Mouse (Mus musculus): ENCODE measurements around the gene Ttc23. TPM values are rescaled to one million over a fixed set of nuclear protein-coding genes. Genes with fewer than 3 reads are reported as not detected.

The Ttc23 gene
- polyA plus RNA-seq, 1 experiment from 2014 or later: 8.4 TPM

DNA sequence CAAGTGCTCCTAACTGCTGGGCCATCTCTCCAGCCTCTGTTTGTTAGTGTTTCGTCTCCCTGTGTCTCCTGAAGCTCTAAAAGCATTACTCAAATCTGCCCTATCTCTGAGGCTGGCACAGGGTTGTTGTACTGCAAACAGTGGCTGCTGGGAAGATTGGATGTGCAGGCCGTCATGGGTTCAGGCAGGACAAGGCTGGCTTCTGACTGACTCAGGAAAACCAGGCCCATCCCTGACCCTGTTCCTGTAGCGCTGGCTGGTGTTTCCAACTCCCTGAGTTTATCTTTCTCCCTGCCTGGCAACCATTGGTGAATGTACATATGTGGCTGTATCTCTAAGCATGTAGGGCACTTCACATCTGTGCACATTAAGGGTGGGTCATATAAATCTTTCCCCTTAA lies 70.3 kb downstream of the Ttc23 start:
- Histone ChIP-seq H3K4me3 (replicated peaks; ENCODE audit: low read length) (no peak overlapping the region), H3K9ac (replicated peaks; ENCODE audit: low read depth, low read length) (no peak overlapping the region), H3K4me2 (ENCODE audit: low read length) (no peak overlapping the region), H3K27ac (ENCODE audit: low read length) (no peak overlapping the region), H3K36me3 (ENCODE audit: control insufficient read depth, insufficient read depth) (peaks cover 4% of the 10 kb centered on the region), H3K9me3 (ENCODE audit: control insufficient read depth, low read length) (peaks cover 3% of the 10 kb centered on the region; the same call in 1 of the 2 replicates), H3K27me3 (replicated peaks; ENCODE audit: control insufficient read depth, insufficient read depth, low read length) (no peaks in the 10 kb centered on the region), H3K4me1 (replicated peaks; ENCODE audit: control insufficient read depth, insufficient read depth, low read length) (peaks cover 14% of the 10 kb centered on the region)
- WGBS: 94% methylated on average over 3 of the region's 3 CpGs
- no peak for ATAC-seq

DNA sequence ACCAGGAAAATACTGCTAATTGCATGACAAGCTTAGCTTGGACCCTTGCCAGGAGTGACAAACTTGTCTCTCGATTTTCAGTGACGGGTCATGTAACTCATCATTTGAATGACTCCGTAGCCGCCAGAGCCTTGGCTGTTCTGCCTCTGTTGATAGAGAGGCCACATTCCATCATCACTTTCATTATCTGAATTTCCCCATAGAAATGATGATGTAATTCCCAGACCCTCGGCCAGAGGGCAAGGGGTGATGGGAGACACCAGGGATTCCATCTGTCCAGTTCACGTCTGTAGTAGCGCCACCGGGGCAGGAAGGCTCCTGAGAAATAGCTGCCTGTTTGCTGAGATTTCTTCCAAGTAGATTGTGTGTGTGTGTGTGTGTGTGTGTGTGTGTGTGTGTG lies 71.6 kb downstream of the Ttc23 start:
- H3K4me1 ChIP-seq (replicated peaks; ENCODE audit: control insufficient read depth, insufficient read depth, low read length): peaks cover 12% of the 10 kb centered on the region
- no peaks in the 10 kb centered on the region for H3K9me3 ChIP-seq (ENCODE audit: control insufficient read depth, low read length)
- no peak overlapping the region for H3K4me3 ChIP-seq (replicated peaks; ENCODE audit: low read length)
- H3K27ac ChIP-seq (ENCODE audit: low read length): no peak overlapping the region
- H3K27me3 ChIP-seq (replicated peaks; ENCODE audit: control insufficient read depth, insufficient read depth, low read length): no peaks in the 10 kb centered on the region
- no peak overlapping the region for H3K9ac ChIP-seq (replicated peaks; ENCODE audit: low read depth, low read length)
- no peak for ATAC-seq
- H3K4me2 ChIP-seq (ENCODE audit: low read length): no peak overlapping the region
- 52% methylated on average over 8 of the region's 8 CpGs for WGBS
- H3K36me3 ChIP-seq (ENCODE audit: control insufficient read depth, insufficient read depth): no peaks in the 10 kb centered on the region

DNA sequence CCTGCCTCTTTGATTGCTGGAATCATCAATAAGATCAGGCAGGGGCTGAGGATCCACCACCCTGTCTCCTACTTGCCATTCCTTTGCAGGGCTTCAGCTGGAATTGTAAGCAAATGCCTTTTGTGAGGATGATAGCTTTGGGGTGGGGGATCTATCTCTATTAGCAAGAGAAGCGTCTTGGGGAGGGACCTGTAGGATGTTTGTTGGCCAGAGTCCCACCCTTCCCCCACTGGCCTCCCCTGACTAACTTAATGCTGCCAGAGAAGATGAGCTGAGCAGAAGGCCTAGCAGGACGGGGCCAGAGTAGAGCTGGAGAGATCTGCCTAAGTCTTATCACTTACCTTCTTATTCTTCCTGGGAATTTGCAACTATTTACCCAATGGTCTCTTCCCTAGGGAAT lies 75.0 kb downstream of the Ttc23 start:
- H3K9me3 ChIP-seq (ENCODE audit: control insufficient read depth, low read length): no peaks in the 10 kb centered on the region
- no peak overlapping the region for H3K27ac ChIP-seq (ENCODE audit: low read length)
- H3K4me3 ChIP-seq (replicated peaks; ENCODE audit: low read length): no peak overlapping the region
- no peaks in the 10 kb centered on the region for H3K27me3 ChIP-seq (replicated peaks; ENCODE audit: control insufficient read depth, insufficient read depth, low read length)
- no peak for ATAC-seq
- H3K4me2 ChIP-seq (ENCODE audit: low read length): no peak overlapping the region
- H3K4me1 ChIP-seq (replicated peaks; ENCODE audit: control insufficient read depth, insufficient read depth, low read length): no peaks in the 10 kb centered on the region
- no peak overlapping the region for H3K9ac ChIP-seq (replicated peaks; ENCODE audit: low read depth, low read length)
- H3K36me3 ChIP-seq (ENCODE audit: control insufficient read depth, insufficient read depth): no peaks in the 10 kb centered on the region
- 49% methylated on average over 2 of the region's 2 CpGs for WGBS

DNA sequence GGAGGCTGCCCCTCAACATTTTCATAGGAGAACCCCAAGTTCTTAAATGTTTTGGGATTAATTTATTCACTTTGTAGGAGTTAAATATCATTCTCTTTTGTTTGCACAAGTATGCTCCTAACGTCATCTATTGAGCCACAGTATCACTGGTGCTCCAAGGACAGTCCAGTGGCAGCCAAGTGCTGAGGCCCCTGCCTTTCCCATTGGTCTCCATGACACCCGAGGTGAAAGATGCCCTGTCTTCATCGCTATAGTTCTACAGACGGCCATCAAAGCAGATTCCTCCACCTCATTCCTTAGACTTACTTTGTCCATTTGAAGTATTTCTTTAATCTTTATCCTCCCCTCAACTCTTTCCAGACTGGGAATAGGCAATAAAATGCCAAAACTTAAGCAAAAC lies 77.3 kb downstream of the Ttc23 start:
- WGBS: 82% methylated on average over 4 of the region's 4 CpGs
- Histone ChIP-seq H3K9ac (replicated peaks; ENCODE audit: low read depth, low read length) (no peak overlapping the region), H3K36me3 (ENCODE audit: control insufficient read depth, insufficient read depth) (no peaks in the 10 kb centered on the region), H3K4me2 (ENCODE audit: low read length) (no peak overlapping the region), H3K4me3 (replicated peaks; ENCODE audit: low read length) (no peak overlapping the region), H3K27me3 (replicated peaks; ENCODE audit: control insufficient read depth, insufficient read depth, low read length) (no peaks in the 10 kb centered on the region), H3K27ac (ENCODE audit: low read length) (no peak overlapping the region), H3K9me3 (ENCODE audit: control insufficient read depth, low read length) (no peaks in the 10 kb centered on the region), H3K4me1 (replicated peaks; ENCODE audit: control insufficient read depth, insufficient read depth, low read length) (no peaks in the 10 kb centered on the region)
- ATAC-seq: no peak

DNA sequence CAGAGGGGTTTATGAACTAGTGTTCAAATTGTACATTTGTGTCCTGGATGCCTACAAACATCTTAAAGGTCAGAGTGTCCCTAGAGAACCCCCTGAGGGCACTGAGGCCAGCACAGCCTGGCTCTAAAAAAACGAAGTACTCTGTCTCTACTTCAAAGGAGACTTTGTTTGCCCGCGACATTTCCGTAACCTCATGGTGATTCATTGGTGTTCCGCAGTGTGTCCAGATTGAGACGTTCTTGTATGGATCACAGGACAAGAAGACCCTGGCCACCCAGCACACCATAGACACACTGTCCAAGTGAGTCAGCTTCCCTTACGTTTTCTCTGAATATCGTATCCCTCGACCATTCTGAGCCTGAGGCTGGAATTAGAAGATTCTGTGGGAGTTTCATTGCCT lies 77.8 kb downstream of the Ttc23 start:
- ATAC-seq: no peak
- Histone ChIP-seq H3K9ac (replicated peaks; ENCODE audit: low read depth, low read length) (no peak overlapping the region), H3K4me2 (ENCODE audit: low read length) (no peak overlapping the region), H3K27ac (ENCODE audit: low read length) (no peak overlapping the region), H3K9me3 (ENCODE audit: control insufficient read depth, low read length) (no peaks in the 10 kb centered on the region), H3K4me1 (replicated peaks; ENCODE audit: control insufficient read depth, insufficient read depth, low read length) (no peaks in the 10 kb centered on the region), H3K36me3 (ENCODE audit: control insufficient read depth, insufficient read depth) (no peaks in the 10 kb centered on the region), H3K4me3 (replicated peaks; ENCODE audit: low read length) (no peak overlapping the region), H3K27me3 (replicated peaks; ENCODE audit: control insufficient read depth, insufficient read depth, low read length) (no peaks in the 10 kb centered on the region)
- WGBS: 85% methylated on average over 9 of the region's 9 CpGs

DNA sequence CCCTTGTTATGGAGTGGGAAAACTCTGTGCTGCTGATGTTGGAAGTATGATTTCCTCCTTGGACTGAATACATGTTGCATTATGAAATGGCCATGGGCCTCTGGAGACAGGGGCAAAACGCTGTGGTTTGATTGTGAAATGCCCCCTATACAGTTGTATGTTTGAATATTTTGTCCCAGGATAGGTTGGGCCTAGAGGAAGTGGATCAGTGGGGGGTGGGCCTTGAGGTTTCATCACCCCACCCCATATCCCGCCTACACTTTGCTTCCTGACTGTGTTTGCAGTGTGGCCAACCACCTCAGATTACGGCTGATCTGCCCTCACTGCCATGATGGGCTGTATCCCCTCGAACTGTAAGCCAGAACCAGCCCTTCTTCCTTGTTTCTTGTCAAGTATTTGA lies 81.0 kb downstream of the Ttc23 start:
- Histone ChIP-seq H3K9ac (replicated peaks; ENCODE audit: low read depth, low read length) (no peak overlapping the region), H3K27ac (ENCODE audit: low read length) (no peak overlapping the region), H3K27me3 (replicated peaks; ENCODE audit: control insufficient read depth, insufficient read depth, low read length) (no peaks in the 10 kb centered on the region), H3K4me1 (replicated peaks; ENCODE audit: control insufficient read depth, insufficient read depth, low read length) (no peaks in the 10 kb centered on the region), H3K4me2 (ENCODE audit: low read length) (no peak overlapping the region), H3K4me3 (replicated peaks; ENCODE audit: low read length) (no peak overlapping the region), H3K36me3 (ENCODE audit: control insufficient read depth, insufficient read depth) (no peaks in the 10 kb centered on the region), H3K9me3 (ENCODE audit: control insufficient read depth, low read length) (no peaks in the 10 kb centered on the region)
- 91% methylated on average over 4 of the region's 4 CpGs for WGBS
- ATAC-seq: no peak

DNA sequence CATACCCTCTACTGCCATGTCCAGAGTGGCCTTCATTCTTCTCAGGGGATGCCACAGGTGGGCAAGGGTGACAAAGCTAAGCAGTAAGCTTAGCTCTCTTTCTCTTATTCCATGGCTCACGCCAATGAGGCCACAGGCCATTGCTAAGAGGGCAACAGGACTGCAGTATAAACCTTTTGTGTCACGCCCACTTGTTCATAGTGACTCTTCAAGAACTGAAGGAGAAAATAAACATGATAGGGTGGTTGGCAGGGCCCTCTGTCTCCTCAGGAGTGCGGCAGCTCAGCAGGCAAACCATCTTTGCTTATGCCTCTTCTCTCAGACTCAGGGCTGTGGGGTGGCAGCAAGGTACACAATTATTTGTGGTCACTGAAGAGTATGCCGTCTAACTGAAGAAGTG lies 81.6 kb downstream of the Ttc23 start:
- H3K4me3 ChIP-seq (replicated peaks; ENCODE audit: low read length): no peak overlapping the region
- no peaks in the 10 kb centered on the region for H3K36me3 ChIP-seq (ENCODE audit: control insufficient read depth, insufficient read depth)
- H3K4me1 ChIP-seq (replicated peaks; ENCODE audit: control insufficient read depth, insufficient read depth, low read length): no peaks in the 10 kb centered on the region
- ATAC-seq: no peak
- no peak overlapping the region for H3K9ac ChIP-seq (replicated peaks; ENCODE audit: low read depth, low read length)
- no peaks in the 10 kb centered on the region for H3K9me3 ChIP-seq (ENCODE audit: control insufficient read depth, low read length)
- H3K27me3 ChIP-seq (replicated peaks; ENCODE audit: control insufficient read depth, insufficient read depth, low read length): no peaks in the 10 kb centered on the region
- H3K4me2 ChIP-seq (ENCODE audit: low read length): no peak overlapping the region
- WGBS: 96% methylated on average over 4 of the region's 4 CpGs
- no peak overlapping the region for H3K27ac ChIP-seq (ENCODE audit: low read length)

DNA sequence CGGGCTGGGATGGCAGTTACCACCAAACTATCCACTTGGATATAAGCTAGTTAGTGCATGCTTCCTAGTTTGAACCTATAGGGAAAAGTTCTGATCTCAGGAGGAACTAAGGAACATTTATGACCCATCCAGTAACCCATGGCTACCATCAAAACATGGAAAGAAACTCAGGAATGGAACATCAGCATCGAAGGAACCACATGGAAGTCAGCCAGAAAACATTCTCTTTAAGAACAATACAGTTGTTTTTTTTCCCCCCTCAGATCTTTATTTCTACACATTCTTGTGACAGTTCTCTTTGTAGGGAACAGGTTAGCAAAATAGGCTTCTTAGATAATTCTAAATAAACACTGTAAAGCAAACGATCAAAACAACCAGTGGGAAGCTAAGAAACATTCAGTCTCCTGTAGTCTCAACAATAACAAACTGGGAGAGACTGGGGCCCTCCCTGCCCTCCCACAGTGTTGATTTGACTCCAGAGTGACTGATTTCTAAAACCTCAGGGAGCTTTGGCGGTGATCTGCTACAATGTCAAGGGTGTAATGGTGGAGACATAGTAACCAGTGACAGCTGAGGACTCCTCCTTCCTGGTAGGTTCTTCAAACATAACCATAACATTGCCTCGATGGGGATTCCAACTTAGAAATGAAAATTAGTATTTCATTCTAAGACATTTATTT lies 83.4 kb downstream of the Ttc23 start:
- Histone ChIP-seq H3K9ac (replicated peaks; ENCODE audit: low read depth, low read length) (no peak overlapping the region), H3K4me3 (replicated peaks; ENCODE audit: low read length) (no peak overlapping the region), H3K4me1 (replicated peaks; ENCODE audit: control insufficient read depth, insufficient read depth, low read length) (no peaks in the 10 kb centered on the region), H3K36me3 (ENCODE audit: control insufficient read depth, insufficient read depth) (no peaks in the 10 kb centered on the region), H3K27me3 (replicated peaks; ENCODE audit: control insufficient read depth, insufficient read depth, low read length) (no peaks in the 10 kb centered on the region), H3K4me2 (ENCODE audit: low read length) (no peak overlapping the region), H3K9me3 (ENCODE audit: control insufficient read depth, low read length) (no peaks in the 10 kb centered on the region), H3K27ac (ENCODE audit: low read length) (no peak overlapping the region)
- ATAC-seq: no peak
- WGBS: 58% methylated on average over 5 of the region's 5 CpGs

DNA sequence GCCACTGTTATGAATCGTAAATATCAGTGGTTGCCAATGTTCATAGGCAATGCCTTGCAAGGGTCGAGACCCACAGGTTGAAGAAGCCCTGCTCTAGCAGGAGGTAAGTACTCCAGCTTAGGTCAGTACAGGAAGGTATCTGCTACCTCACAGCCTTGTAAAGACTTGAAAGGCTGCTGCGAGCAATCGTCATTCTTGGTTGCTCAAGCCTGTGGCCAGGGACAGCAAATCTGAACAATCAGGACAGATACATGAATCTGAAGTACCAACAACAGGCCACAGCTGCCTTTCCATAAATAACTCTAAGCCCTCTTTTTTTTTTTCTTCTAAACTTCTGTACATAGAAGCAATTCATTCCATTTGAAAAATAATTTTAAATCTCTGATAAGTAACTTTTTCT lies 85.1 kb downstream of the Ttc23 start:
- 91% methylated on average over 4 of the region's 4 CpGs for WGBS
- no peak overlapping the region for H3K9ac ChIP-seq (replicated peaks; ENCODE audit: low read depth, low read length)

DNA sequence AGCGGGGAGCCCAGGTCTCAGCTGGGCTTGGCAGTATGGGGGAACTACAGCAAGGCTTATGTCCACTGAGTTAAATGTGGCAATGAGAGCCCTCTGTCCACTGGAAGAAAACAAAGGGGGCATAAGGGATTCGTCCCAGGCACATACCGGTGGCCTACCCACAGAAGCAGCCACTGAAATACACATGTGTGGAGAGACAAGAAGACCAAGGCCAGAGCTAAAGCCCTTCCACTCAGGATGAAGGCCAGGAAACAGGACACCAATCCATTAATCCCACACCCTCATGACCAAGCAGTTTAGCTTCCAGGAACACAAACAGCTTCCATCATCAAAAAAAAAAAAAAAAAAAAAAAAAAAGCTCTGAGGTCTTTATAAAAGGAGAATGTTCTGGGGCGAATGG lies 93.2 kb downstream of the Ttc23 start:
- no peak overlapping the region for H3K4me2 ChIP-seq (ENCODE audit: low read length)
- 92% methylated on average over 4 of the region's 4 CpGs for WGBS
- no peak for ATAC-seq
- H3K4me3 ChIP-seq (replicated peaks; ENCODE audit: low read length): no peak overlapping the region
- H3K27me3 ChIP-seq (replicated peaks; ENCODE audit: control insufficient read depth, insufficient read depth, low read length): no peaks in the 10 kb centered on the region
- H3K27ac ChIP-seq (ENCODE audit: low read length): no peak overlapping the region
- H3K9ac ChIP-seq (replicated peaks; ENCODE audit: low read depth, low read length): no peak overlapping the region
- no peaks in the 10 kb centered on the region; the same call in 1 of the 2 replicates for H3K4me1 ChIP-seq (replicated peaks; ENCODE audit: control insufficient read depth, insufficient read depth, low read length)
- H3K9me3 ChIP-seq (ENCODE audit: control insufficient read depth, low read length): no peaks in the 10 kb centered on the region
- no peaks in the 10 kb centered on the region for H3K36me3 ChIP-seq (ENCODE audit: control insufficient read depth, insufficient read depth)

More for the DNA sequence above, 85.1 kb downstream of the Ttc23 start:
- no peak overlapping the region for H3K4me3 ChIP-seq (replicated peaks; ENCODE audit: low read length)
- H3K4me1 ChIP-seq (replicated peaks; ENCODE audit: control insufficient read depth, insufficient read depth, low read length): no peaks in the 10 kb centered on the region
- no peaks in the 10 kb centered on the region for H3K9me3 ChIP-seq (ENCODE audit: control insufficient read depth, low read length)
- no peak for ATAC-seq
- H3K4me2 ChIP-seq (ENCODE audit: low read length): no peak overlapping the region
- no peak overlapping the region for H3K27ac ChIP-seq (ENCODE audit: low read length)
- H3K27me3 ChIP-seq (replicated peaks; ENCODE audit: control insufficient read depth, insufficient read depth, low read length): no peaks in the 10 kb centered on the region
- H3K36me3 ChIP-seq (ENCODE audit: control insufficient read depth, insufficient read depth): no peaks in the 10 kb centered on the region

Measured in forebrain, embryonic 16.5 days (tissue).